11 mouse cellular contexts compared by ENCODE assay signal in genomic region chr6:145861462-145862227, GRCm38 (mm10). TPM values are rescaled to one million over a fixed set of nuclear protein-coding genes. Genes with fewer than 3 reads are reported as not detected.
DNase-seq lines count a peak whose midpoint lies in the region; ATAC-seq lines count a peak whose summit lies in the region.
"Had no signal": no experiment of that assay in that cellular context is flagged by ENCODE, and none has a peak within 500 bp of the region (broad histone marks: within the 10 kb centered on the region; RNA-seq: fewer than 3 reads in every experiment).

No protein-coding gene starts in this region.

- peaks cover 62% of the 10 kb centered on the region for H3K27me3 ChIP-seq in kidney, embryonic 15.5 days
- H3K27me3 ChIP-seq in forebrain, embryonic 10.5 days (ENCODE audit: poor library complexity, severe bottlenecking), result peaks cover 87% of the 10 kb centered on the region
- H3K27me3 ChIP-seq in hindbrain, embryonic 14.5 days (ENCODE audit: control insufficient read depth, insufficient read depth, low read length), result peaks cover 26% of the 10 kb centered on the region
- H3K27me3 ChIP-seq in neural tube, embryonic 13.5 days, result peaks cover 59% of the 10 kb centered on the region

- peaks cover 42% of the 10 kb centered on the region for H3K4me1 ChIP-seq in kidney, embryonic 15.5 days
- peaks cover 59% of the 10 kb centered on the region for H3K4me1 ChIP-seq in forebrain, embryonic 10.5 days
- H3K4me1 ChIP-seq in hindbrain, embryonic 14.5 days (replicated peaks; ENCODE audit: control insufficient read depth, insufficient read depth, low read length), result peaks cover 11% of the 10 kb centered on the region; the same call in 1 of the 2 replicates
- peaks cover 34% of the 10 kb centered on the region for H3K4me1 ChIP-seq in neural tube, embryonic 13.5 days (replicated peaks)

- WGBS in kidney, embryonic 15.5 days, result 83% methylated on average over 9 of the region's 9 CpGs
- WGBS in forebrain, embryonic 10.5 days, result 69% methylated on average over 9 of the region's 9 CpGs
- 71% methylated on average over 9 of the region's 9 CpGs for WGBS in hindbrain, embryonic 14.5 days
- 74% methylated on average over 9 of the region's 9 CpGs for WGBS in neural tube, embryonic 13.5 days

- H3K9ac ChIP-seq in kidney, embryonic 15.5 days, result no peak overlapping the region
- no peak overlapping the region for H3K9ac ChIP-seq in hindbrain, embryonic 14.5 days
- H3K9ac ChIP-seq in neural tube, embryonic 13.5 days, result no peak overlapping the region
- H3K9ac ChIP-seq: liver, postnatal 0 days had no signal

- peak overlapping the region; percentile 100; the same call in 1 of the 2 replicates for H3K4me2 ChIP-seq in kidney, embryonic 15.5 days
- peak overlapping the region; percentile 99 for H3K4me2 ChIP-seq in hindbrain, embryonic 14.5 days (replicated peaks)
- H3K4me2 ChIP-seq in neural tube, embryonic 13.5 days, result peak overlapping the region; percentile 100

- no peaks in the 10 kb centered on the region for H3K9me3 ChIP-seq in kidney, embryonic 15.5 days (replicated peaks)
- H3K9me3 ChIP-seq in forebrain, embryonic 10.5 days, result no peaks in the 10 kb centered on the region
- no peaks in the 10 kb centered on the region for H3K9me3 ChIP-seq in hindbrain, embryonic 14.5 days (ENCODE audit: control insufficient read depth, low read length)
- H3K9me3 ChIP-seq in neural tube, embryonic 13.5 days, result no peaks in the 10 kb centered on the region

- ATAC-seq in kidney, embryonic 15.5 days (replicated peaks; ENCODE audit: low FRiP score), result no peak
- ATAC-seq in hindbrain, embryonic 14.5 days (ENCODE audit: low FRiP score), result no peak
- ATAC-seq in neural tube, embryonic 13.5 days (ENCODE audit: low read depth), result no peak
- ATAC-seq: liver, postnatal 0 days had no signal

- H3K36me3 ChIP-seq in kidney, embryonic 15.5 days, result no peaks in the 10 kb centered on the region
- H3K36me3 ChIP-seq in forebrain, embryonic 10.5 days (replicated peaks), result no peaks in the 10 kb centered on the region
- no peaks in the 10 kb centered on the region for H3K36me3 ChIP-seq in hindbrain, embryonic 14.5 days (replicated peaks; ENCODE audit: control insufficient read depth, insufficient read depth)
- no peaks in the 10 kb centered on the region for H3K36me3 ChIP-seq in neural tube, embryonic 13.5 days

- no peak for DNase-seq in kidney, postnatal 10 days
- DNase-seq in forebrain, embryonic 10.5 days (ENCODE audit: extremely low spot score, low spot score), result no peak
- DNase-seq in hindbrain, embryonic 14.5 days (ENCODE audit: low spot score), result no peak
- no peak for DNase-seq in spleen, postnatal 14 days (ENCODE audit: low spot score in 2 of 2)
- DNase-seq in right cerebral cortex, postnatal 36 days (ENCODE audit: low spot score in 2 of 2), result no peak
- DNase-seq: layer of hippocampus, postnatal 36 days; liver, postnatal 0 days; spleen, adult 18-20 months; thymus, postnatal 36 days had no signal

- H3K27ac ChIP-seq in kidney, embryonic 15.5 days, result no peak overlapping the region
- no peak overlapping the region for H3K27ac ChIP-seq in forebrain, embryonic 10.5 days
- no peak overlapping the region for H3K27ac ChIP-seq in hindbrain, embryonic 14.5 days
- no peak overlapping the region for H3K27ac ChIP-seq in neural tube, embryonic 13.5 days (replicated peaks)

- H3K4me3 ChIP-seq in kidney, embryonic 15.5 days (replicated peaks), result no peak overlapping the region
- peak overlapping the region; percentile 68; the same call in 1 of the 2 replicates for H3K4me3 ChIP-seq in forebrain, embryonic 10.5 days
- H3K4me3 ChIP-seq in hindbrain, embryonic 14.5 days (replicated peaks; ENCODE audit: low read length), result peak overlapping the region; percentile 71
- peak overlapping the region; percentile 61 for H3K4me3 ChIP-seq in neural tube, embryonic 13.5 days

RNA-seq across cellular contexts. Expression of gene Bhlhe41, which starts 3.7 kb away (rescaled TPM):
- polyA plus RNA-seq in kidney, embryonic 15.5 days (2015; fragmentation: Nextera tagmentation; extraction: Ambion mirVana), result 0.96 and 1.5 TPM in 2 replicates
- polyA plus RNA-seq in forebrain, embryonic 10.5 days (2016; fragmentation: Nextera tagmentation; extraction: Ambion mirVana), result 1.6 and 2.1 TPM in 2 replicates
- polyA plus RNA-seq in hindbrain, embryonic 14.5 days (2014; fragmentation: Nextera tagmentation; extraction: Ambion mirVana), result 5.2 and 5.5 TPM in 2 replicates
- 3.2 and 3.3 TPM in 2 replicates for polyA plus RNA-seq in neural tube, embryonic 13.5 days (2015; fragmentation: Nextera tagmentation; extraction: Ambion mirVana)
